Mouse (Mus musculus): ENCODE measurements at regions not wholly inside any gene's neighbourhood (a gene's known extent, or its start where the extent isn't known, plus 50 kb on each side); places are given as distances from the start of the nearest gene placed in this dataset.
"Not testable (repeated sequence)": the region's sequence is repeated elsewhere in the genome, so short reads cannot be mapped to it uniquely, and the experiment has no call there.

DNA sequence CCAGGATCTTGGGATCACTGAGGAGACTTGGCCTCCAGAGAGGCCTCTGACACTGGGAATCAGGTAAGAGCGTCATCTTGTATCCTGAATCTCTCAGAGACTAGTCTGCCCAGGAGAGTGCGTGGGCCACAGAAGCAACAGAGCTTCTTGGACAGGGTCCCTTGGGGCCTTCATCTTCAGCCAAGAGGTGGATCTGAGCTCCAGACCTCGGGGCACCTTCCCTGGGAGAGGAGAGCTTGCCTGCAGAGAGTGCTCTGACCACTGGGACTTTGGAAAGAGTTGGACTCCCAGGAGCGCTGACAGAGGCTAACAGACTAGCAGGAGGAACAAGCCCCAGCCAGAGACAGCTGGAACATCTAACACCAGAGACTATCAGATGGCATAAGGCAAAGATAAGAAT lies 73.9 kb upstream of the Gm15319 start:
- DNase-seq (ENCODE audit: low spot score), result peak; percentile 11

GRCm38 (mm10) chr8:20433236-20433635 lies 70.2 kb upstream of the Gm15319 start:
- DNase-seq (ENCODE audit: low spot score), result not testable (repeated sequence)

DNA sequence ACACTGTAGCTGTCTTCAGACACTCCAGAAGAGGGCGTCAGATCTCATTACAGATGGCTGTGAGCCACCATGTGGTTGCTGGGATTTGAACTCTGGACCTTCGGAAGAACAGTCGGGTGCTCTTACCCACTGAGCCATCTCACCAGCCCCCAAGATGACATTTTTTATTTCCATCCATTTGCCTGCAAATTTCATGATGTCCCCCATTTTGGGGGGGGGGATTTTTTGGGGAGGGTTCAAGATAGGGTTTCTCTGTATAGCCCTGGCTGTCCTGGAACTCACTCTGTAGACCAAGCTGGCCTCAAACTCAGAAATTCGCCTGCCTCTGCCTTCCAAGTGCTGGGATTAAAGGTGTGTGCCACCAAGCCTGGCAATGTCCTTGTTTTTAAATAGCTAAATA lies 66.5 kb upstream of the Gm15319 start:
- DNase-seq (ENCODE audit: low spot score), result not testable (repeated sequence)

DNA sequence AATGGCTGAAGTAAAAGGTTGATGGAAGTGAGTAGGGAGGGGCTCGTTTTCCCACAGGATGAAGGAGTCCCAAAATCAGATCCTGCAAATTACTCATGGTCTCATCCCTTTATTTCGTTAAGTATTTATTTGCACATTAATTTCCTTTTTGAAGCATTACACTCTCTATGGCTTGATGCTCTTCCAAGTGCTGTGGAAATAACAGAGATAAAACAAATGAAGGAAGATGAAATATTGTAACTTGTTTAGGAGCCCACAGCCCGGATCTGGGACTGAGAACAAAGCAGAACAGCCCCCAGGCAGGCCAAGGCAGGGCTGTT lies 61.9 kb upstream of the Gm15319 start:
- DNase-seq (ENCODE audit: low spot score), result peak; percentile 22

- DNase-seq (ENCODE audit: low spot score), result peak; percentile 100
Measured at GRCm38 (mm10) chr8:20424104-20424902, 61.3 kb upstream of the Gm15319 start.

- DNase-seq (ENCODE audit: low spot score), result not testable (repeated sequence)
Measured at GRCm38 (mm10) chr8:20420807-20421206, 57.8 kb upstream of the Gm15319 start.

Data from MN1 (cell line).